Mouse (Mus musculus): ENCODE results near the gene Marf1.

GRCm38 (mm10) chr16:14088249-14088648, 74.9 kb downstream of the Marf1 start:
- TF ChIP-seq CTCF (IDR thresholded peaks at IDR 0.05; ENCODE audit: borderline replicate concordance, control insufficient read depth, extremely low read depth, insufficient read depth, low read length, poor library complexity) (no peak), POLR2A (IDR thresholded peaks at IDR 0.05; ENCODE audit: control insufficient read depth, extremely low read depth, insufficient read depth, low read length, poor library complexity) (no peak)
